Mouse (Mus musculus): ENCODE data around the gene Tbx21.

Tbx21 gene

DNA sequence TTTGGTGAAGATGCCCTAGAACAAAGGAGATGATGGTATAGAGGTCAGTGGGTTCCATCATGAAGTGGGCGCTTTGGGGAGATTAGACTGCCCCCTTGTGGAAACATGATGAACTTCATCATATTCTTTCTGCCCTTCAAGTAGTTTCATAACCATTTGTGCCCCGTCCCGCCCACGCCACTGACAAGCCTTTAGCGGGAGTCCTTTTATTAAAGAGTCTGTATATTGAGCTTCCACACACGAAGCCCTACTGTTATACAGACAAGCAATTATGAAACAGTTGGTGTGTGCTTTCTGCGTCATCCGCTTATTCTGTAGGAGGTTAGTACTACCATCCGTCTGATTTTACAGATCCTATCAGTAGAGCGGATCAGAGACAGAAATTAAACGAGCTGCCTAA is 32.2 kb downstream of the Tbx21 start:
- DNase-seq: peak; percentile 87

DNA sequence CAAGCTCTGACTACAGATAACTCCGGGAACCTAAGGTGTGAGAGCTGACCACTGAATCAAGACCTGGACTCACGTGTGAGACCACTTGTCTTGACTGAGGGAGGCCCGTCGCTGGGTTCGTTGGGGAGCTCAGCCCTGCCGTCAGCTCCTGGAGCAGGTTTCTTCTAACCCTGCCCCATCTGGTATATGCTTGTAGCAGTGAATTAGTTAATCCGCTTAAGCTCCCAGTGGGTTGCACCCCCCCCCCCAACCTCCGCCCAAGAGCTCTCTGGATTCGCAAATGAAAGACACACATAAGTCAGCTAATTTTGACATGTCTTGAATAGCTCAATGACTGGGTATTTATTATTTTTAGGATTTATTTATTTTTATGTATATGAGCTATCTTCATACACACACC is 34.8 kb downstream of the Tbx21 start:
- DNase-seq: no peak

DNA sequence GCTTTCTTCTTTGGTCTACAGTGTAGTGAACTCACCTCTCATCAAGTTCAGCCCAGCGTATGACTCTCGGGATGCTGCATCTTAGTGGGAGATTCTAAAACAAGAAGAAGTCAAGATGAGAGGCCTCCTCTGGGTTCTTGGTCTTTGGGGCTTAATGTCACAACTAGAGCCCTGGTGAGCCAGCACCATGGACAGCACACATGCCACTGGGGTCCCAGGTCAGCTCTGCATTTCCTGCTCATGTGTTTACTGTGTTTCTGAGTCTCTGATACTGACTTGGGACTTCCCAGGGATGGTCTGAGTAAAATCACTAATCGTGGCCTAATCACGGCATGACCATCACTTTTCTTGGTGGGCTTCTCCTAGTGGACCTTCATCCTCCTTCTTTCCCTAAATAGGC is 36.4 kb downstream of the Tbx21 start:
- DNase-seq: no peak

DNA sequence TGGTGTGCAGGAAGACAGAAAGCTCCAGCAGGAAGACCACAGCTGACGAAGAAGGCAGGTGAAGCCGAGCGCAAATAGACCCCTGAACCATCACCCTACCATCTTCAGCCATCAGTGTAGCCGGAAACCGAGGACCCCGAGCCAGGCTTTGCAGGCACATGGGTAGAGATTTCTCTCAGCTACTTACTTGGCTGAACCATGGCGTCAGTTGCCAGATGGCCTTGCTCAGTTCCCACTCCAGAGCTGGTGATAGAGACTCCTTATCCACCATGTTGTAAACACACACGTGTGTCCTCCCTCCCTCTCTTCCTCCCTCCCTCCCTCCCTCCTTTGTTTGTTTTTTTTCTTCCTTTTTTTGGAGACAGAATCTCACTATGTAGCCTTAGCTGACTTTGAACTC is 40.9 kb downstream of the Tbx21 start:
- DNase-seq: peak; percentile 41

DNA sequence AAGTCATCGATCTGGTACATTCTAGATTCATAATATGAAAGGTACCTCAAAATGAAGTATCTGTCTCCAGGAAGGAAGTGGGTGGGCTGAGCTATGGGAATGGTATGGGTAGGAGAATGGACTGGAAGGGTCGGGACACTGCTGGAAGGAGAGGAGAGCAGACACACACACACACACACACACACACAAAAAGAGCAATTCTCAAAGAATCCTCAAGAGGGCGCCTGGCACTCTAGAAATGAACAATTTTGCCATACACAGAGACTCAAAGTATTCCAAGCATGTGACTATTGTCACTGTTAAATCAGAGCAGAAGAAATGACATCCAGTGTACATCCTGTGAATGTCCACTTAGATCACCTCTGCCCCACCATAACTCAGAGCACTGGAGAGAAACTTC is 42.6 kb downstream of the Tbx21 start:
- peak; percentile 73 for DNase-seq

DNA sequence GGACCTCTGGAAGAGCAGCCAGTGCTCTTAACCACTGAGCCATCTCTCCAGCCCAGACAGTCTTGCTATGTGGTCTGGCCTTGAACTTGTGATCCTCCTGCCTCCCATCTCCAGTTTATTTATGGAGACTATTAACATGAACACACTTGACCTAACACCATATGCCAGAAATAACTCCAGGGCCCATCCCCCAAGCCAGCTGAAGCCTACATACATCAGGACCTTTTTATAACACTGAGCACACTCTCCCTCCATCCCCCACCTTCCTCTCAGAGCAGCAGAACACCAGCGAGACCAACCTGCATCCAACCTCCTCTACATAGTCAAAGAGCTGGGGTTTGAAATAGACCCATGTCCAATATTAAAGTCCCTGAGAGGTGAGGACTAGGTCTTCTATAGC is 44.0 kb downstream of the Tbx21 start:
- no peak for DNase-seq

DNA sequence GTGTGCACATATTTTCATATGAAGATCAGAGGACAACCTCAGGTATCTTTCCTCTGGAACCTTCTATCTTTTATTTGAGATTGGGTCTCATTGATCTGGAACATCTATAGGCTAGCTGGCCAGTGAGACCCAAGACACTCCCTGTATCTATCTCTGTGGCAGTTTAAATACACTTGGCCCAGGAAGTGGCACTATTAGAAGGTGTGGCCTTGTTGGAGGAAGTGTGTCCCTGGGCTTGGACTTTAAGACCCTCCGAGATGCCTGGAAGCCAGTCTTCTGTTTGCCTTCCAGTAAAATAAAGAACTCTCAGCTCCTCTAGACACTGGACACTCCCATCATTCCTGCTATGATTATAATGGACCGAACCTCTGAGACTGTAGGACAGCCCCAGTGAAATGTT is 45.4 kb downstream of the Tbx21 start:
- DNase-seq: no peak

DNA sequence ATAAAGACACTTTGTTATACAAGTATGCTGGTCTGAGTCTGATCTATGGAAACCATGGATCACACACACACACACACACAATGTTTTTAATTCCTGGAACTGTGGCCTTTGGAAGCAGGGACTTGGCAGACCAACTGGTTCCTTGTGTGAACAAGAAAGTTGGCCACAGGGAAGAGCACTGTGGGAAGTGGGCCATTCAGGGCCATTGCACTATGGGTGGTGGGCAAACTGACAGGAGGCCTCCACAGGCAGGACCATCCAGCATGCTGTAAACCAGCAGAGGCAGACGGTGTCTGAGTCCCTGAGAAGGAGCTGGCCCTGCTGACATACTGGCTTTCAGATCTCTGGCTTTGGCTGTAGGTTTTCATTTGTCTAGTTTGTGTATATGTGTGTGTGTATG is 45.8 kb downstream of the Tbx21 start:
- no peak for DNase-seq

DNA sequence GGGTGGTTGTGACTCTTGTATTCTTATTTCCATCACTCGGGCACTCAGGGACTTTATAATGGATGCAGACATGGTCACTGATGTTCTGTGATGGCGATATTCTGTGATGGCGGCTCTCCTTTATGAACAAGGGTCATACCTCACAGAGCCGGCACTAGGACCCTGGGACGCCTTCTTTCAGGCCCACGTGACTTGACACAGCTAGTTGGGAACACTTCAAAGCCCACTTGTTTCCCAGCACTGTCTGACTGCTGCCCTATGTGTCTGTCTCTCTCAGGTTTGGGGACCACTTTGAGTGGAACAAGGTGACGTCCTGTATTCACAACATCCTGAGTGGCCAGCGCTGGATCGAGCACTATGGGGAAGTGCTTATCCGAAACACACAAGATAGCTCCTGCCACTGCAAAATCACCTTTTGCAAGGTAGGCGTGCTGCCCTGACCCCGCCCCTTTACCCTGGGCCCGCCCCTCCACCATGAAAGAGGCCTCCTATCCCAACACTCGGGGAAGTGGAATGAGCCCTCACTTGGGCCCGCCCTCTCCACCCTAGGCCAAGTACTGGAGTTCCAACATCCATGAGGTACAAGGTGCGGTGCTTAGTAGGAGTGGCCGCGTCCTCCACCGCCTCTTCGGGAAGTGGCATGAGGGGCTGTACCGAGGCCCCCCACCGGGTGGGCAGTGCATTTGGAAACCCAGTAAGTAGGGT is 48.3 kb downstream of the Tbx21 start:
- no peak for DNase-seq

DNA sequence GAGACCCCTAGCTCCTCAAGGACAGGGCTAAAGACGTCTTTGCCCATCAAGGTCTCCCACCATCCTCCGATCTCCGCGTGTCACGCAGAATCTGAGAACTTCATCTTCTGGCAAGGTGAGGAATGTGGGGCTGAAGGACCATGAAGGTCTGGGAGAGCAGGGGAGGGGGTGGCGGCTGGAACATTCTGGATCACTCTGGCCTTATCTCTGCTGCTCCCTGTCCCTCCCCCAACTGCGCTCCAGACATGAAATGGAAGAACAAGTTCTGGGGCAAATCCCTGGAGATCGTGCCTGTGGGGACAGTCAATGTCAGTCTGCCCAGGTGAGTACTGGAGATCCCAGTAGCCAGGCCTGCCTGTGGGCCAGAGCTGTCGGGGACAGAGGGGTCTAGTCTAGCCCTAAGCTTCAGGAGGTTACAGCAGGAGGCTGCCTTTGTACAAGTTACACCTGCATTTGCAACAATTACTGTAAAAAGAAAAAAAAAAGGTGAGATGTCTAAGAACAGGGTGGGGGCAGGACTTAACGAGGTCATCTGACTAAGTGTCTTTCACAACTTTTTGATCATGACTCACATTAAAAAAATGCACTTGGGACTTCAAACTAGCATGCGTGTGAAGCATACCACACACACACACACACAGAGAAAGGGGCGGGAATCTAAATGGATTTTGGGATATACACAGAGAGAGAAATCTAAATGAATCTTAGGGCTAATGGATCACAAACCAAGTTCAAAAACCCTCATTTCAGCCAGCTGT is 49.4 kb downstream of the Tbx21 start:
- peak; percentile 63 for DNase-seq

DNA sequence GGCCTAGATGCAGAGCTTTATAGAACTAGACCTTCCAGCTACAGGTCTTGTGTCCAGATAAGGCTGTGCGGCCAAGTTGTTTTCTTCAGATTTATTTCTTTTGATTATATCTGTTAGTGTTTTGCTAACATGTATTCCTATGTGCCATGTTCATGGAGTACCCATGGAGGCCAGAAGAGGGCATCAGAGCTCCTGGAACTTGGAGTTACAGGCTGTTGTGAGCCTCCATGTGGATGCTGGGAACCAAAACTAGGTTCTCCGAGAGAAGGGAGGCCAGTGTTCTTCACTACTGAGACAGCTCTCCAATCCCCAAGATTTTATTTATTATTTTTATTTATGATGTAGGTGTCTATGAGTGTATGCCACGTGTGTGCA is 51.2 kb downstream of the Tbx21 start:
- no peak for DNase-seq

DNA sequence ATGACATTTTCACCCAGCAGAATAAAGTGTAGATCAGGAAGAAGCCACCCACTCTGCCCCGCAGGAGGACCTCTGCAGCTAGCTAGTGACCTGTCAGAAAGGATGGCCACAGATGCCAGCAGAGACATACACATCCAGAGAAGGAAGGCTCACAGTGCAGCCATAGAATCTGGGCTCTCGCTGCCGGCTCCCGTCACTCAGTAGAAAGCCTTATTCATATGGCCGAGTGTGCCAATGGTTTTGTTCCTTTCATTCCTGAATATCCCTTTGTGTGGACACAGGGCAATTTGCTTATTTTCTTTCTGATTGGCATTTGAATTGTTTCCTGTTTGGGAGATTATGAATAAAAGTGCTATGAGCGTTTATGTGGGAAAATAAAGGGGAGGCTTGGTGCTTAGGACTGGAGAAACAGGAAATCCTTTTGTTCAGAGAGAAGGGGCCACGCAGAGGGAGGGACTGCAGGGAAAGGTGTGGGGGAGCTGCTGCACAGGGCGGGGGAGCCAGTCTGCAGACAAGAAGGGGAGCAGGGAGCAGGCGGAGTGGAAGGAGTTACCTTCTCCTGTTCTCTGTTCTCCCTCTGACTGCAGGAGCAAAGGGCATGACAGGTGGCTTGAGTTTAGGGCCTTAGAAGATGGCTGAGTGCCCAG is 51.7 kb downstream of the Tbx21 start:
- no peak for DNase-seq

DNA sequence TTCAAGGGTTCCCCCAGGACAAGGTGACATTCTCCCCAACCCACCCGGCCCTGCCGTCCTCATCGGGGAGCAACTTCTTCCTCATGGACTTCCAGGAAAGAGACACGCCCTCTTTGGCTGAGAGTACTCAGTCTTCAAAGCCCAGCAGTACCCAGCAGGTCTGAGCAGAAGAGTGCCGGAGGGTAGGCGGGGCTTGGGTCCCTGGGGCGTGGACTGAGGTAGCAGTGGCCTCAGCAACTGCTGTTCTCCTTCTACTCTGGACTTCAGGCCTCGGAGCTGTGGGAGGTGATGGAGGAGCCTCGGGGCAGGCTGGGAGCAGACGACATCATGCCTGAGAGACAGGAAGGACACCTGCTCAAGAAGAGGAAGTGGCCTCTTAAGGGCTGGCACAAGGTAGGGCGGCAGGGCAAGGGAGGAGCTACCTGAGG is 62.9 kb downstream of the Tbx21 start:
- DNase-seq: peak; percentile 88

DNA sequence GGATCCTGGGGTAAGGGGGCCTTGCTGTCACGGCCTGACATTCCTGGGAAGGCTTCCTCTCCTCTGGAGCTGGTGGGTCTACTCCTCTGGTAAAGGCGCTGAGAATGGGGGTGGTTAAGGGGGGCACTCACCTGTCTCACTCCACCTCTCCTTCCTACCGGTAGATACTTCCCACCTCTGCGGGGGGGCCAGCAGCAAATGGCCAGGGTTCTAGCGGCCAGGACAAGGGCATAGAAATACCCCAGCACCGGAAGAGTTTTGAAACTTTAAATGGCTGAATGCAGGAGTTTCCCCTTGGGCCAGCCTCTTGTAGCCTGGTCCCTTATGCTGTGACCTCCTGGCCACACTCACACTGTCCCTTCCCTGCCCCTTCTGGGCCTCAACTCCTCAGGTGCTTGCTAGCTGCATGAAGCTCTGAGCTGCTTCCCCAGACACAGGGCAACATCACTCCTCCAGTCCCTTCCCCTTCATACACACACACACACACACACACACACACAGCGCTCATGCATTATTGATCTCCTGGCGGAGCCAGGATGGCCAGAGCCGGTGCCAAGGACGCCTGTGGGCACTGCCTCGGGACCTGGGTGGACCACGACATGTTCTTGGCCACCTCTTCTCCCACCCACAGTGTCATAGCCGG is 64.1 kb downstream of the Tbx21 start:
- DNase-seq: no peak

DNA sequence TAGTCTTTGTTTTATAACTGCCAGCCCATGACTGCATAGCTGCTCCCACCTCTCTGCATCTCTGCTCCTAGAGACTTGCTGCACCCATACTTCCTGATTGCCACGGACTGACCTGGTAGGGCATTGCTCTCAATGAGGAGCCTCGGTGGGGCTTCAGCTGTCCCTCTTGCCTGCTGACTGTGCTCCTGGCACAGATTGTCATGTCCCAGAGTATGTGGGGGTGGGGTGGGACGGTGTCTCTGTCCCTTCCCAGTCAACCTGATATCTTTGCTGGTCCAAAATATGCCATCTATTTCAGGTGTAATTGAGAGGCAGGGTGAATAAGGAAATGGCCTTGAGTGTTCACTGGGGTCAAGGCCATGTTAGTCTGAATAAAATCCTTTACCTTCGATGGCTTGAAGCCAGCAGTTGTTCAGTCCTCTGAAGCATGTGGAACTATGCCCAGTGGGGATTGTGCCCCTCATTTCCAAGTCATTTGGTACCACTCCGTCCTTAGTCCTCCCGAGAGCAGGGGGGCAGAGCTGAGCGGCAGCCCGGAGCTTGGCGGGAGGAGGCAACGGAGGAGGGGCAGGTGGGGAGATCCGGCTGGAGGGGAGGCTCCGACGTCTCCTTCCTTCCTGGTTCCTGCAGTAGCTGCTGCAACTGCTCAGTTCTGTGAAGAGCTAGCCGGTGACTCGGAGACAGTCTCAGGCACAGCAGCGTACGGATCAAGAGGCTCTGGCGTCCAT is 64.8 kb downstream of the Tbx21 start, which contains the start of gene Osbpl7:
Osbpl7 (plus strand) TSS at position 413 of the 728 bp plus-strand sequence.
- DNase-seq: peak; percentile 78

DNA sequence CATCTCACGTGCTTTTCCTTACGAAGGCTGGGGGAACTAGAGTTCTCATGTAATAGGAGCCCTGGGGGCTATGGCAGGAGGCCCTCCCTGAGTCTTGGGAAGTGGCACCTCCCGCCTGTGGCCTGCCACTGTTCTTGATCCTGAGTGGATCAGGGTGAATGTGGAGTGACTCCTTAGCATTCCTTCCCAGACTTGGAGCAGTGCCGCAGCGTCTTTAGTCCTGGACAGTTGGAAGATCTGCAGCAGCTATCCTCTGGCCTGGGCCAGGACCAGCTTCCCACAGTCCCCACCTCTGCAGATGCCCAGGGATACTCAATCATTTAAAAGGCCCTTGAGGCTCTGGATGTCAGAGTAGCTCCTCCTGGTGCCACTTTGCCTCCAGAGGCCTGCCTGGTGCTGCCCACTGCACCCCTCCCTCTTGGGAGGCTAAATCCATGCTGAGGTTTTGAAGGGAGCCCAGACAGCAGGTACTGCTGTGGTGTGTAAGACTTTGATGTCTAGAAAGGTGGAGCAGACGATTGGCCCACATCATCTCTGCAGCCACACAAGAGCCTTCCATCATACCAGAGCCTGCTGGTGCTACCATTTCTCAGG is 65.5 kb downstream of the Tbx21 start:
- no peak for DNase-seq

DNA sequence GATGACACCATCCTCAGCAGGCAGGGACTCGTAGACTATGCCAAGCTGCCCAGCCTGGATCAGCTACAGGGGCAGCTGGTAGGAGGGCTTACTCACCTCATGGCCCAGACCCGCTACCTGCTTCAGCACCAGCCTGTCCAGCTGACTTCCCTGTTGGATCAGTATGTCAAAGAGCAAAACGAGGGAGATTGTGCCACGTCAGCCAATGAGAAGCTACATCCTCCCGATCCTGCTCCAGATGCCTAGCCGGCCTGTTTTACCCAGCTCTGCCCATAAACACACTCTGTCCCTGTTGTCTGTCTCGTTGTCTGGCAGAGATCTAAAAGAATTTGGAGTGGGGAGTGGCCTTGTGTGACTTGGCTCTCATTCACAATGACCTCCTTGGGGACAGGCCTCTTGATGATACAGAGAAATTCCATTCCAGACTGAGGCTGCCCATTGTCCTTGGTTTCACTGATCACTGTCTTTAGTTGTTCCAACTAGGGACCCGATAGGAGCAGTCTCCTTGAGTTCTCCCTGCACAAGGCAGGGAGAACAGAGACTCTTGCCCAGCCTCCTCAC is 67.0 kb downstream of the Tbx21 start:
- no peak for DNase-seq
